Mouse (Mus musculus) cerebellum, adult 11-12 months (tissue): ENCODE data around the gene Cdk5.

Experiments
- DNase-seq: peaks from one replicate; pipeline ENCODE4 v3.0.0; 2022

Cdk5 gene

DNA sequence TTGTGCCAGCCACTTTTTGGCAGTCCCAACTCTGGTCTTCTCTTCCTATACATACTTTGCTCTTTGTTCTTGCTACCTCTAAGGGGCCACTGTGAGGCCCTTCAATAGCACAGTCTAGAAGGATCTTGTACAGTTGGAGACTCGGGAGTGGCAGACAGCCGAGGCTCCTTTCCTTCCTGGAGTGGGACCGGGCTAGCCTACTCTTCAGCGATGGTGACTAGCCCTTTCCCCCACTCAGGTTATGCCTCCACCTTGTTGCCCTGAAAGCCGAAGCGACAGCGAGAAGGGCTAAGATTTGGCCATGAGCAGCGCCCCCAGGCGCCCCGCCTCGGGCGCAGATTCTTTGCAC, 3.9 kb upstream of the Cdk5 start:
- DNase-seq = no peak

- peak; percentile 60 for DNase-seq
Observed at GRCm38 (mm10) chr5:24426556-24427284, 3.4 kb upstream of the Cdk5 start.

GRCm38 (mm10) chr5:24426037-24426432, 2.7 kb upstream of the Cdk5 start:
- peak; percentile 69 for DNase-seq

GRCm38 (mm10) chr5:24425421-24426036, 2.2 kb upstream of the Cdk5 start:
- no peak for DNase-seq

DNA sequence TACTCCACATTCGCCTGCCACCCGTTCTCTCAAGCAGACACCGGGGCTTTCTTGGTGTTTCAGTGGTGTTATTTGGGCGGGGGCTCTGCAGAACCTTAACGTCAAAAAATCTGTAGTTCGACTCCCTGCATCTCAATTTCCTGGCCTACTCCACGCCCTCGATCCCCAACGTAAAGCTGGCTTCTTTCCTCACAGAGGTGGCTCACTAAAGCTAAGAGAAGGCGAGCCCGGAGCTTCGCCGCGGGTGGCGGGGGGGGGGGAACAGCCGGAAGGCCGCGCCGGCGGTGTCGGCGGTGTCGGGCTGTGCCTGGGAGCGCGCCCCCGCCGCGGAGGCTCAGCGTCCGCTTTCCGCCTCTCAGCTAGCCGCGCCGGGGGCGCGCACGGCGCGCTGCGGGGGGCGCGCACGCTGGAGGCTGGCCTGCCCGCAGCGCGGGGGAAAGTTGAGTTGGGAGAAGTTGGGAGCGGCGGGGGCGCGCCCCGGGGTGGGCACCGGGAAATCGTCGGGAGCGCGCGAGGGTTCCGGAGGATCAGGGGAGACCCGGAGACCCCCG, 1.6 kb upstream of the Cdk5 start:
- DNase-seq = peak; percentile 81

GRCm38 (mm10) chr5:24424004-24424781, 863 bp upstream of the Cdk5 start:
- no peak for DNase-seq

GRCm38 (mm10) chr5:24420381-24420780, 2.9 kb downstream of the Cdk5 start:
- no peak for DNase-seq

GRCm38 (mm10) chr5:24417587-24417986, 5.7 kb downstream of the Cdk5 start:
- no peak for DNase-seq

DNA sequence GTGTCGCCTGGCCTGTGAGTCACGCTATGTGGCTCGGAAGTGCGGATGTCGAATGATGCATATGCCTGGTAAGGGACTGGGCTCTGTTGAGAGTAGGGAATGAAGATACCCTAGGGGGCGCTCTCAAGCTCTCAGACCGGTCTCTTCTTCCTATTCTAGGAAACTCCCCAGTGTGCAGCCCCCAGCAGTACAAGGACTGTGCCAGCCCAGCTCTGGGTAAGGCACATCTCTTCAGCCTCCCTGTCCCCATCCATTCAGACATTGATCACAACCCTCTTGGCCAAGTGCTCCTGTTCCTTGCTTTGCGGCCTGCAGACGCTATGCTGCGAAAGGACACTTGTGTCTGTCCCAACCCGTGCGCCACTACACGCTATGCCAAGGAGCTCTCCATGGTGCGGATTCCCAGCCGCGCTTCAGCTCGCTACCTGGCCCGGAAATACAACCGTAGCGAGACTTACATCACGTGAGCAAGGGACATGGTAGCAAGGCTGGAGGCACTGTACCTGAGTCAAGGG, 7.1 kb downstream of the Cdk5 start:
- peak; percentile 75 for DNase-seq

DNA sequence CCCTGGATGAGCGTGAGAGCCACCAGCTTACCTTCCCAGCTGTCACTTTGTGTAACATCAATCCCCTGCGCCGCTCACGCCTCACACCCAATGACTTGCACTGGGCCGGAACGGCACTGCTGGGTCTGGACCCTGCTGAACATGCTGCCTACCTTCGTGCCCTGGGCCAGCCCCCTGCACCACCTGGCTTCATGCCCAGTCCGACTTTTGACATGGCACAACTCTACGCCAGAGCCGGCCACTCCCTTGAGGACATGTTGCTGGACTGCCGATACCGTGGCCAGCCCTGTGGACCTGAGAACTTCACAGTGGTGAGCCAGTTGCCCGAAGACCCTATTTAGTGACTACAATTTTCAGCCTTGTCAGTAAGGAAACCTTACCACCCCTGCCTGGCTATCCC, 9.4 kb downstream of the Cdk5 start:
- no peak for DNase-seq

DNA sequence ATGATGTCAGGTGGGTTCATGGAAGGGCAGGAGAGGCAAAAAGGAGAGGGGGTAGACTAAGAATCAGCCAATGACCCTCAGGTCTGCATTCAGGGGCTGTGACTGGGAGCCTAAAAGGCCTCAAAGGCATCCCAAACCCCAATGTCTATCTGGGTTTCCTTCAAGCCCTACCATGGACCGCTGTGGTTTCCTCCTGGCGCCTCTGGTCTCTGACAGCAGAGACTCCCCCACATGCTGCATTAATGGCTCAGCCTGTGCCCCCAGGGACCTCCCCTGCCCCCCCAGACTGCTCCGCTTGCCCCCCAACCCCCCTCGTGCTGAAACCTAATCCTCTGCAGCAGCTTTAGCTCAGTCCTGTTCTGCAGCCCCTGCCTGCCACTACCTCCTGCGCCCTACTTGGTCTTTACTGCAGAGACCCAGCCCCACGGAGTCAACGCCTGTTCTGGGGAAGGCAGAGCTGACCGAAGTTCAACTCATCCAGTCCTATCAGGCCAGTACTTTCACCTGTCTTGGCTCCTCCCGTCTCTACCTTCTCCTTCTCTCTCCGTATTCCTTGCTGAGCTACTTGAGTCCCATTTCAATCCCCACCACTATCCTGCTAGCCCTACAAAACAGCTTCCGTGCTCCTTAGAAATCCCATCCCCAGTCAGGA, 10.2 kb downstream of the Cdk5 start, which contains the start of gene Asic3:
TSS of gene Asic3 (plus strand) at position 351 of the 652 bp plus-strand sequence.
- no peak for DNase-seq

DNA sequence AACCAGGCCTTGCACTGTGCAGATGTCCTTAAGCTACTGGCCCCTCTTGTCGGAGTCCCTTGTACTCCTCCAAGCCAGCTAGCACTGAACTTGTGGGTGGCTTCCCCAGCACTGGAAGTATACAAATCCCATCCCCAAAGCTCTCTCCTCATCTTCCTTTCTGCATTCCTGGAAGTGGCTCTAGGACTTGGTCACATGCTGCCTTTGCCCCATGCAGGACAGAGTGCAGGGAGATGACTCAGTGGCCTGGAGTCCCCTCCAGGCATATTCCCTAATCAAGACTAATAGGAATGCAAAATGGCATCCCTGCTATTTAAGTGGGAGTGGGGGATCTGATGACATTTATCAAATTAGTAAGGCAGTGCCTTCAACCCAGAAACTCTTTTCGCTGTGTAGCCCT, 11.3 kb downstream of the Cdk5 start:
- no peak for DNase-seq

- DNase-seq = no peak
Observed at GRCm38 (mm10) chr5:24409466-24409865, 13.9 kb downstream of the Cdk5 start.

DNA sequence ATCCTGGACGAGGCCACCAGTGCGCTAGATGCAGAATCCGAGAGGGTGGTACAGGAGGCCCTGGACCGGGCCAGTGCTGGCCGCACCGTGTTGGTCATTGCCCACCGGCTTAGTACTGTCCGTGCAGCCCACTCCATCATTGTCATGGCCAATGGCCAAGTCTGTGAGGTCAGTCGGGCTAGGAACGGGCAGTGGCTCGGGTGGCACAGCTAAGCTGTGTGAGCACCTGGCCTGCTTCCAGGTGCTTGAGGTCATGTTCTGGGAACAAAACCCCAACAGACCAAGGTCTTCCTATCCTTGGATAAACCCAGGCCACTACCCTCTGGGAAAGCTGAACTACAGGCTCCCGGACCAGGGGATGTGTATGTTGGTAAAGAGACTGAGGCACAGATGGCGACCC, 14.7 kb downstream of the Cdk5 start:
- no peak for DNase-seq

GRCm38 (mm10) chr5:24405389-24405876, 17.9 kb downstream of the Cdk5 start:
- DNase-seq = no peak

GRCm38 (mm10) chr5:24404594-24405360, 18.6 kb downstream of the Cdk5 start:
- DNase-seq = no peak

DNA sequence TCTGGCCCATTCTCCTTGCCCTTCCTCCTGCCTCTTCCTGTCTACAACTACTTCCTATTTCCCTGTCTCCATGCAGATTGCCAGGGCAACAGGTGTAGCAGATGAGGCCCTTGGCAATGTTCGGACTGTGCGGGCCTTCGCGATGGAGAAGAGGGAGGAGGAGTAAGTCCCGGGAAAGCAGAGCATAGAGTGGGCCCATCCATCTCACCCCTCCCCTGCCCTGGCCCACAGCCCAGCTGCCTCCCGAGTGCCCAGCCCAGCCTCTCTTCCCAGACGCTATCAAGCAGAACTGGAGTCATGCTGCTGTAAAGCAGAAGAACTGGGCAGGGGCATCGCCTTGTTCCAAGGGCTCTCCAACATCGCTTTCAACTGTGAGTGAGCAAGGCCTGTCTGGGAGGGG, 21.4 kb downstream of the Cdk5 start:
- no peak for DNase-seq

GRCm38 (mm10) chr5:24400911-24401605, 22.3 kb downstream of the Cdk5 start:
- no peak for DNase-seq

- no peak for DNase-seq
Observed at GRCm38 (mm10) chr5:24400362-24400761, 23.0 kb downstream of the Cdk5 start.

DNA sequence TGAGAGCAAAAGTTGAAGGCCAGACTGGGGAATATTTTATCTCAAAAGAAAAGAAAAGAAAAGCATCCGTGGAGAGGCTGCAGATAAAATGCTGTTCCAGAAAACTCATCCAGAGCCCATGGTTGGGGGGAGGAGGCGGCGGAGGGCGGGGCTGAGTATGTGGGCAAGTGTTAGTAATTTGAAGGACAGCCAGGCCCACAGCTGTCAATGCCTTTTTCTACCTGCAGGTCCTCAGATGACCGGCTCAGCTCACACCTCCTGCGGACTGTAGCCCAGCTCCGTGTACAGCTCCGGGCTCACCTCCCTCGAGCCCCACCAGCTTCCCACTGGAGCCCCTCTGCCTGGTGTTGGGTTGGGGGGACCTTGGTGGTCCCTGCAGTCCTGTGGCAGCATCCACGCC, 23.6 kb downstream of the Cdk5 start:
- DNase-seq = no peak

- DNase-seq = peak; percentile 19
Observed at GRCm38 (mm10) chr5:24396254-24396653, 27.1 kb downstream of the Cdk5 start.
